In the genomic region with DNA sequence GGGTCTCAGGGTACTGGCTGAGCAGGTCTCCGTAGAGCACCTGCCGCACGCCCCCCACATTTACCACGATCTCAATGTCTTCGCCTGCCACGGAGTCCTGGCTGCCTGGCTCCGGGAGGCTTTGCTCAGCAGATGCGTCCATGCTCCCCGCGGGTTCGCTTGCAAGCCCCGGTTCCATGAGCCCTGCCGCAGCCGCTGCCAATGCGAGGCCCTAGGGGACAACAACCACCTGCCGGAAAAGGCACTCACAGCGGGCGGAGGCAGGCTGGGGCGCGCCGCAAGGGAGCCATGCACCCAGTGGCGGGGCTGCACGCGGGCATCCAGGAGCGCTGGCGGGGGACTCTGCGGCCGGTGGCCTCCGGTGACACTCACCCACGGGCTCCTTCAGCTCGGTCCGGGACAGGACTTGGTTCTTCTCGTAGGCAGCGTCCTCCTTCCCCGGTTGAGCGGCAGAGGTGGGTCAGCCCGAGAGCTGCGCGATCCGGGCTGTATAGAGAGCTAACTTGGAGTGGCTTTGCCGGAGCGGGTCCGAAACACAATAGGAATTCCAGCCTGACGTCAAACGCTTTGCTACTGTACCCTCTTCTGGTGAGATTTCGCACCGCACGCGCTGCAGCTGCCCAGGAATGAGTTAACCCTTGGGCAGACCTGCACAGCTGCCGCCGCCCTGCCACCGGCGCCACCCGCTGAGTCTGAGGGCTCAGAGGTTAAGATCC, we compare ENCODE assay signal across 8 mouse cellular contexts. TPM values are rescaled to one million over a fixed set of nuclear protein-coding genes. Genes with fewer than 3 reads are reported as not detected.
DNase-seq lines count a peak whose midpoint lies in the region; ATAC-seq lines count a peak whose summit lies in the region.

No protein-coding gene starts in this region.

- WGBS in embryonic facial prominence, embryonic 10.5 days: under 1% methylated on average over 54 of the region's 54 CpGs
- WGBS in large intestine, adult 2 months: under 1% methylated on average over 54 of the region's 54 CpGs
- 2% methylated on average over 54 of the region's 54 CpGs for WGBS in liver, embryonic 16.5 days (ENCODE audit: insufficient replicate concordance)
- under 1% methylated on average over 54 of the region's 54 CpGs for WGBS in neural tube, embryonic 15.5 days

- DNase-seq in thymus, postnatal 10 days (ENCODE audit: low spot score in 2 of 2): peak; percentile 23 to 41
- DNase-seq in thymus, postnatal 0 days (ENCODE audit: low spot score): no peak
- DNase-seq in embryonic facial prominence, embryonic 10.5 days (ENCODE audit: low spot score): peak; percentile 82
- DNase-seq in large intestine, adult 2 months (ENCODE audit: low read depth, low spot score): peak; percentile 55

- H3K4me2 ChIP-seq in liver, embryonic 16.5 days (ENCODE audit: low read depth, low read length): 0 out of 2 replicates have a peak overlapping the region, but pooled peaks have one; percentile 24
- peak overlapping the region; percentile 88 for H3K4me2 ChIP-seq in neural tube, embryonic 15.5 days

- H3K27ac ChIP-seq in embryonic facial prominence, embryonic 10.5 days (replicated peaks): peak overlapping the region; percentile 80
- H3K27ac ChIP-seq in liver, embryonic 16.5 days (ENCODE audit: low read length): no peak overlapping the region
- H3K27ac ChIP-seq in neural tube, embryonic 15.5 days (replicated peaks): peak overlapping the region; percentile 78

- no peak overlapping the region for H3K9ac ChIP-seq in liver, embryonic 16.5 days (ENCODE audit: low read depth, low read length)
- peak overlapping the region; percentile 68 for H3K9ac ChIP-seq in neural tube, embryonic 15.5 days (replicated peaks)

- H3K4me1 ChIP-seq in embryonic facial prominence, embryonic 10.5 days: peaks cover 18% of the 10 kb centered on the region
- no peaks in the 10 kb centered on the region for H3K4me1 ChIP-seq in liver, embryonic 16.5 days (ENCODE audit: control insufficient read depth, low read depth, low read length)
- peaks cover 22% of the 10 kb centered on the region for H3K4me1 ChIP-seq in neural tube, embryonic 15.5 days

- peaks cover 54% of the 10 kb centered on the region for H3K27me3 ChIP-seq in embryonic facial prominence, embryonic 10.5 days (replicated peaks; ENCODE audit: low read depth, poor library complexity, severe bottlenecking)
- H3K27me3 ChIP-seq in liver, embryonic 16.5 days (ENCODE audit: control insufficient read depth, insufficient read depth, low read depth, low read length): peaks cover 26% of the 10 kb centered on the region
- peaks cover 19% of the 10 kb centered on the region for H3K27me3 ChIP-seq in neural tube, embryonic 15.5 days (replicated peaks)

- H3K9me3 ChIP-seq in embryonic facial prominence, embryonic 10.5 days: no peaks in the 10 kb centered on the region
- no peaks in the 10 kb centered on the region for H3K9me3 ChIP-seq in liver, embryonic 16.5 days (replicated peaks; ENCODE audit: control insufficient read depth, low read length)
- H3K9me3 ChIP-seq in neural tube, embryonic 15.5 days (replicated peaks): no peaks in the 10 kb centered on the region

- ATAC-seq in hematopoietic stem cell, adult 5-6 weeks (replicated peaks in 1 of 2; ENCODE audit: insufficient read depth in 1 of 2, low FRiP score in 2 of 2, low TSS enrichment in 1 of 2, low read depth in 1 of 2, poor library complexity in 2 of 2, severe bottlenecking in 2 of 2): peak; percentile 56 to 63
- ATAC-seq in liver, embryonic 16.5 days (ENCODE audit: low read depth): no peak
- ATAC-seq in neural tube, embryonic 15.5 days (ENCODE audit: low FRiP score): peak; percentile 91
- no peak for ATAC-seq in megakaryocyte-erythroid progenitor cell, adult 5-6 weeks (replicated peaks; ENCODE audit: low FRiP score, low TSS enrichment, poor library complexity, severe bottlenecking)

- peak overlapping the region; percentile 69 for H3K4me3 ChIP-seq in embryonic facial prominence, embryonic 10.5 days
- no peak overlapping the region for H3K4me3 ChIP-seq in liver, embryonic 16.5 days (ENCODE audit: low read depth, low read length)
- peak overlapping the region; percentile 68 for H3K4me3 ChIP-seq in neural tube, embryonic 15.5 days (replicated peaks)

- no peaks in the 10 kb centered on the region for H3K36me3 ChIP-seq in embryonic facial prominence, embryonic 10.5 days (replicated peaks)
- no peaks in the 10 kb centered on the region for H3K36me3 ChIP-seq in liver, embryonic 16.5 days (ENCODE audit: control insufficient read depth, insufficient read depth)
- no peaks in the 10 kb centered on the region for H3K36me3 ChIP-seq in neural tube, embryonic 15.5 days

RNA-seq across cellular contexts. Expression of a gene that starts 0.5 kb away (rescaled TPM):
- polyA plus RNA-seq in thymus, postnatal 0 days (2015; fragmentation: Nextera tagmentation; extraction: Ambion mirVana): 0.04 TPM in 1 of 2 replicates, not detected in the other
- polyA plus RNA-seq in embryonic facial prominence, embryonic 10.5 days (2016; fragmentation: Nextera tagmentation; extraction: Ambion mirVana): 0.53 and 0.55 TPM in 2 replicates
- total RNA-seq in hematopoietic stem cell, adult 5-6 weeks (2017): not detected in 2 replicates
- polyA plus RNA-seq in large intestine, adult 2 months (2012; rRNA removed): 3.8 and 4.1 TPM in 2 replicates
- 0.11 and 0.24 TPM in 2 replicates for polyA plus RNA-seq in liver, embryonic 16.5 days (2015; fragmentation: Nextera tagmentation; extraction: Ambion mirVana)
- polyA plus RNA-seq in neural tube, embryonic 15.5 days (2015; fragmentation: Nextera tagmentation; extraction: Ambion mirVana): 2.7 and 4.2 TPM in 2 replicates
- total RNA-seq in megakaryocyte-erythroid progenitor cell, adult 5-6 weeks (2014; fragmentation: Nextera tagmentation): not detected in 2 replicates
- not detected in 2 replicates for total RNA-seq in megakaryocyte-erythroid progenitor cell, adult 5-6 weeks (2017)

Comparison
In these comparisons a context has a peak if more than half of its experiments do, and no peak if none do; other contexts are left out.
1. ATAC-seq: peak in hematopoietic stem cell, adult 5-6 weeks (2 of 2) and neural tube, embryonic 15.5 days (single experiment); none in liver, embryonic 16.5 days (single experiment) and megakaryocyte-erythroid progenitor cell, adult 5-6 weeks (single experiment).